Mouse (Mus musculus) forelimb bud, embryonic 11.5 days (tissue): ENCODE results near the gene Chkb.
"Not testable (repeated sequence)": the region's sequence is repeated elsewhere in the genome, so short reads cannot be mapped to it uniquely, and the experiment has no call there.

Experiments used
- DNase-seq: peaks from one replicate; pipeline ENCODE4 v3.0.0-alpha.2; 2012; ENCODE audit warnings: low read depth, low spot score

Gene Chkb

GRCm38 (mm10) chr15:89453865-89454478 lies 24.3 kb upstream of the Chkb start, which contains the start of gene Mapk8ip2:
Mapk8ip2 (plus strand) TSS chr15:89453913.
- DNase-seq: no peak

GRCm38 (mm10) chr15:89452906-89453864 lies 23.5 kb upstream of the Chkb start:
- peak; percentile 83 for DNase-seq

- DNase-seq: no peak
Observed at GRCm38 (mm10) chr15:89442486-89443070, 12.9 kb upstream of the Chkb start.

GRCm38 (mm10) chr15:89435878-89436277 lies 6.2 kb upstream of the Chkb start:
- no peak for DNase-seq

GRCm38 (mm10) chr15:89434136-89434535 lies 4.4 kb upstream of the Chkb start:
- no peak for DNase-seq

GRCm38 (mm10) chr15:89432946-89433345 lies 3.2 kb upstream of the Chkb start:
- DNase-seq: no peak

- no peak for DNase-seq
Observed at GRCm38 (mm10) chr15:89431806-89432205, 2.1 kb upstream of the Chkb start.

- DNase-seq: no peak
Observed at GRCm38 (mm10) chr15:89431271-89431670, 1.6 kb upstream of the Chkb start.

- DNase-seq: not testable (repeated sequence)
Observed at GRCm38 (mm10) chr15:89430771-89431170, 1.1 kb upstream of the Chkb start.

GRCm38 (mm10) chr15:89430341-89430740 lies 633 bp upstream of the Chkb start:
- no peak for DNase-seq

- DNase-seq: no peak
Observed at GRCm38 (mm10) chr15:89428821-89429351, 822 bp downstream of the Chkb start.

- no peak for DNase-seq
Observed at GRCm38 (mm10) chr15:89428136-89428790, 1.4 kb downstream of the Chkb start.

GRCm38 (mm10) chr15:89426716-89427115 lies 3.0 kb downstream of the Chkb start:
- no peak for DNase-seq

GRCm38 (mm10) chr15:89425711-89426121 lies 4.0 kb downstream of the Chkb start, which contains the start of gene Cpt1b:
Cpt1b (minus strand) TSS chr15:89425863.
- no peak for DNase-seq

- no peak for DNase-seq
Observed at GRCm38 (mm10) chr15:89424621-89425020, 5.1 kb downstream of the Chkb start.

GRCm38 (mm10) chr15:89421938-89422337 lies 7.8 kb downstream of the Chkb start:
- no peak for DNase-seq

GRCm38 (mm10) chr15:89415282-89415681 lies 14.4 kb downstream of the Chkb start:
- DNase-seq: no peak

GRCm38 (mm10) chr15:89410118-89410517 lies 19.6 kb downstream of the Chkb start, which contains the start of gene Syce3:
Syce3 (minus strand) TSS chr15:89410503.
- DNase-seq: no peak

GRCm38 (mm10) chr15:89406691-89407090 lies 23.0 kb downstream of the Chkb start:
- DNase-seq: no peak

GRCm38 (mm10) chr15:89404831-89405623 lies 24.7 kb downstream of the Chkb start:
- DNase-seq: no peak

GRCm38 (mm10) chr15:89402471-89402870 lies 27.2 kb downstream of the Chkb start:
- no peak for DNase-seq
